Mouse (Mus musculus) lung, embryonic 14.5 days (tissue): ENCODE measurements around the gene Zfp61. TPM values are rescaled to one million over a fixed set of nuclear protein-coding genes. Genes with fewer than 3 reads are reported as not detected.
A peak's percentile ranks its signal among the peaks of the same experiment; 100 is the strongest.

Experiments
- ATAC-seq: fragments of 200-750 bp; cut with Nextera tagmentation; 2 replicates; pipeline ENCODE4 v1.8.0; 2017; ENCODE audit warnings: mild to moderate bottlenecking, moderate TSS enrichment, moderate library complexity; ENCODE audit not compliant: insufficient read depth
- DNase-seq: peaks from one replicate; pipeline ENCODE4 v3.0.0-alpha.2; 2015
- H3K27ac ChIP-seq: fragments of 300-500 bp; sonication (generic); 2 replicates; pipeline ENCODE4 v1.5.1; 2014; ENCODE audit warnings: low read depth, mild to moderate bottlenecking, moderate library complexity
- H3K27me3 ChIP-seq: fragments of 300-500 bp; sonication (generic); 2 replicates; pipeline ENCODE4 v1.6.1; 2014; ENCODE audit warnings: low read length, control low read depth; ENCODE audit not compliant: insufficient read depth
- H3K36me3 ChIP-seq: fragments of 300-500 bp; sonication (generic); 2 replicates; pipeline ENCODE4 v1.6.1; 2014; ENCODE audit warnings: control low read depth; ENCODE audit not compliant: insufficient read depth
- H3K4me1 ChIP-seq: fragments of 300-500 bp; sonication (generic); 2 replicates; pipeline ENCODE4 v1.6.1; 2014; ENCODE audit warnings: antibody characterized with exemption, control low read depth; ENCODE audit not compliant: insufficient read depth
- H3K4me2 ChIP-seq: fragments of 300-500 bp; sonication (generic); 2 replicates; pipeline ENCODE4 v1.6.1; 2014; ENCODE audit warnings: mild to moderate bottlenecking
- H3K4me3 ChIP-seq: fragments of 300-500 bp; sonication (generic); 2 replicates; pipeline ENCODE4 v1.5.1; 2014; ENCODE audit warnings: low read depth, low read length
- H3K9ac ChIP-seq: fragments of 300-500 bp; sonication (generic); 2 replicates; pipeline ENCODE4 v1.6.1; 2014
- H3K9me3 ChIP-seq: fragments of 300-500 bp; sonication (generic); 2 replicates; pipeline ENCODE4 v1.6.1; 2016; ENCODE audit warnings: low read depth, low read length, control low read depth
- CTCF ChIP-seq: IDR thresholded peaks from 2 replicates; pipeline ENCODE4 v1.5.1; 2016; ENCODE audit warnings: antibody characterized with exemption, low read depth
- WGBS: fragments of 180-500 bp; shearing (Covaris S2); extraction: QIAGEN DNeasy Blood & Tissue Kit; methylation state at CpG from one replicate; pipeline ENCODE4 v1.1.7; 2014; 5-methylcytosine and 5-hydroxymethylcytosine counted together
- polyA plus RNA-seq: library from polyadenylated mRNA; unstranded; fragments of >200 nt; fragmentation: Nextera tagmentation; extraction: Ambion mirVana; gene quantifications from 2 replicates; pipeline ENCODE4 v1.2.1, GENCODE M21; 2014

The Zfp61 gene
- 32.1 and 32.4 TPM in 2 replicates for polyA plus RNA-seq

- DNase-seq, result peak; percentile 82
- H3K9ac ChIP-seq, result peak within 1 kb of the TSS; percentile 54
- no peak for TF ChIP-seq CTCF
- peak within 1 kb of the TSS; percentile 91 for H3K4me2 ChIP-seq
- peak within 1 kb of the TSS; percentile 72 for H3K4me3 ChIP-seq
- 1% methylated on average over 13 of the region's 13 CpGs for WGBS
- no peaks in the 10 kb centered on the region for H3K27me3 ChIP-seq
- H3K9me3 ChIP-seq, result no peaks in the 10 kb centered on the region
- peak; percentile 73 for ATAC-seq
- peak within 1 kb of the TSS; percentile 67 for H3K27ac ChIP-seq
- H3K4me1 ChIP-seq, result peaks cover 6% of the 10 kb centered on the region; the same call in 1 of the 2 replicates
- peaks cover 22% of the 10 kb centered on the region for H3K36me3 ChIP-seq
Measured at GRCm38 (mm10) chr7:24300771-24301282, at the start of gene Zfp61. TSS of gene Zfp61 (minus strand) at chr7:24301232.

DNA sequence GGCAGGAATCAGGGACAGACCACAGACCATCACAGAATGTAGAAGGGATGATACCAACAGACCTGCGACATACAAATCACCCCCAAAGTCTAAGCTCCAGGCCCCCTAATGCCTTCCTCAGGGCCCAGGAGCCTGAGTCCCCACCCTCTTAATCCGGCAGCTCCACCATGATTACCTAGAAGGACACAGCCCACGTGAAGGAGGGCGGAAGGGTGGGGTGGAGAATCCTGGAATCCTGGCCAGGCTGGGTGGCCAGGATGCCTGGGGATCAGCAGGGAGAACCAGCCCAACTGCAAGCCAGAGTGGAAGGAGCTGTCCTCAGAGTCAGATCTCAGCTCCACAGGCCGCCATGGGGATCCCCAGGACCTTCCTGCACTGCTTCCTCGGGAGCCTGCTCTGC is 47.9 kb upstream of the Zfp61 start, which contains the start of gene Lypd5:
Gene Lypd5 (plus strand): TSS at position 301 of the 400 bp plus-strand sequence.
- Histone ChIP-seq H3K9me3 (no peaks in the 10 kb centered on the region), H3K9ac (no peak within 1 kb of the TSS), H3K27me3 (no peaks in the 10 kb centered on the region), H3K27ac (no peak within 1 kb of the TSS), H3K4me2 (no peak within 1 kb of the TSS), H3K4me3 (no peak within 1 kb of the TSS), H3K4me1 (no peaks in the 10 kb centered on the region), H3K36me3 (no peaks in the 10 kb centered on the region)
- 39% methylated on average over 6 of the region's 6 CpGs for WGBS
- ATAC-seq (no peak), DNase-seq (no peak)
- no peak for TF ChIP-seq CTCF

- Histone ChIP-seq H3K9ac (no peak overlapping the region), H3K4me1 (no peaks in the 10 kb centered on the region), H3K9me3 (no peaks in the 10 kb centered on the region), H3K36me3 (no peaks in the 10 kb centered on the region), H3K4me2 (no peak overlapping the region), H3K27ac (no peak overlapping the region), H3K27me3 (no peaks in the 10 kb centered on the region), H3K4me3 (no peak overlapping the region)
- TF ChIP-seq CTCF, result no peak
- 66% methylated on average over 5 of the region's 5 CpGs for WGBS
- DNase-seq, result no peak
- ATAC-seq, result no peak
Measured at GRCm38 (mm10) chr7:24346444-24346843, 45.4 kb upstream of the Zfp61 start.

- Histone ChIP-seq H3K4me1 (no peaks in the 10 kb centered on the region), H3K27ac (no peak overlapping the region), H3K4me3 (no peak overlapping the region), H3K9me3 (no peaks in the 10 kb centered on the region), H3K36me3 (no peaks in the 10 kb centered on the region), H3K9ac (no peak overlapping the region), H3K27me3 (no peaks in the 10 kb centered on the region), H3K4me2 (no peak overlapping the region)
- no peak for TF ChIP-seq CTCF
- ATAC-seq (no peak), DNase-seq (no peak)
- 60% methylated on average over 7 of the region's 7 CpGs for WGBS
Measured at GRCm38 (mm10) chr7:24343701-24344272, 42.8 kb upstream of the Zfp61 start.

DNA sequence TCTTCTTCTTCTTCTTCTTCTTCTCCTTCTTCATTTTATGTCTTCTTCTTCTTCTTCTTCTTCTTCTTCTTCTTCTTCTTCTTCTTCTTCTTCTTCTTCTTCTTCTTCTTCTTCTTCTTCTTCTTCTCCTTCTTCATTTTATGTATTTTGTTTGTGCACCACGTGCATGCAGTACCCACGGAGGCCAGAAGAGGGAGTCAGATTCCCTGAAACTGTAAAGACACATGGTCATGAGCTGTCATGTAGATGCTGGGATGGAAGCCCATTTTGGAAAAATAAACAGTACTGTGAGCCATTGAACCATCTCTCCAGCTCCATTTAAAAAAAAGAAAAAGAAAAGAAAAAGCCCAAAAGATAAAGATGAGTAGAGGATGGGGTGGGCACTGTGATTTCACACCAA is 37.2 kb upstream of the Zfp61 start:
- peak; percentile 27; the same call in 1 of the 2 replicates for TF ChIP-seq CTCF
- Histone ChIP-seq H3K36me3 (no peaks in the 10 kb centered on the region), H3K27me3 (peaks cover 7% of the 10 kb centered on the region), H3K9ac (no peak overlapping the region), H3K4me2 (no peak overlapping the region), H3K4me1 (no peaks in the 10 kb centered on the region), H3K4me3 (no peak overlapping the region), H3K9me3 (no peaks in the 10 kb centered on the region), H3K27ac (no peak overlapping the region)
- DNase-seq (no peak), ATAC-seq (no peak)
- 39% methylated on average over 2 of the region's 2 CpGs for WGBS

DNA sequence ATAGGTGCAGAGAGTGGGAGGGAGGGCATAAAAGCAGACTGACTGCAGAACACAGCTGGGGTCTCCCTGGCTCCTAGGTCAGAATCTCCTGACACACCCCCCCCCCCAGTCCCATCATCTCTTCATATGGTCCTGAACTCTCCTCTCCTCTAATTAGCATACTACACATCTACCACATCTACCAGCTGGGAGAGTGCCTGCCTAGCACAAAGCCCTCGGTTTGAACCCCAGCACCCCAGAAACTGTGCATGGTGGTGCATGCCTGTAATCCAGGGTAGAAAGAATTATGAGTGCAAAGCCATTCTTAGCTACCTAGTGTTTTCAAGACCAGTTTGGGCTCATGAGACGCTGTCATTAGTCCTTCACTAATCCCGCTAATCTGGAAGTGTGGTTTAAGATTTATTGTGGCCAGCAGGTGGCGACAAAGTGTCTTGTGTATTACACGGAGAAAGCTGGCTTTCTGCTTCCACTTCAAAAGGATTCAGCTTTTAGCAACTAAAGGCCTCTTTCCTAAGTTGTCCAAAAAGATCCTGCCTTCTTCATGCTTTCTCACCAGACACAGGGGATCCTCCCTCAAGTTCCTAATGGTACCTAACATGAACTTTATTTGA is 34.8 kb upstream of the Zfp61 start:
- peaks cover 10% of the 10 kb centered on the region for H3K27me3 ChIP-seq
- no peaks in the 10 kb centered on the region for H3K4me1 ChIP-seq
- DNase-seq (peak; percentile 91), ATAC-seq (peak; percentile 17; the same call in 1 of the 2 replicates)
- H3K9ac ChIP-seq, result no peak overlapping the region
- peak; percentile 76 for TF ChIP-seq CTCF
- H3K27ac ChIP-seq, result no peak overlapping the region
- H3K4me3 ChIP-seq, result no peak overlapping the region
- H3K9me3 ChIP-seq, result no peaks in the 10 kb centered on the region
- 14% methylated on average over 5 of the region's 5 CpGs for WGBS
- H3K4me2 ChIP-seq, result no peak overlapping the region
- H3K36me3 ChIP-seq, result no peaks in the 10 kb centered on the region

GRCm38 (mm10) chr7:24333304-24333986 is 32.4 kb upstream of the Zfp61 start, which contains the start of gene Tescl:
TSS of gene Tescl (minus strand) at chr7:24333936.
- Histone ChIP-seq H3K27ac (no peak within 1 kb of the TSS), H3K9ac (no peak within 1 kb of the TSS), H3K4me3 (0 out of 2 replicates have a peak within 1 kb of the TSS, but pooled peaks have one; percentile 9), H3K36me3 (no peaks in the 10 kb centered on the region), H3K27me3 (peaks cover 10% of the 10 kb centered on the region), H3K4me1 (no peaks in the 10 kb centered on the region), H3K4me2 (peak within 1 kb of the TSS; percentile 47), H3K9me3 (no peaks in the 10 kb centered on the region)
- TF ChIP-seq CTCF, result no peak
- ATAC-seq (no peak), DNase-seq (peak; percentile 3)
- WGBS, result 34% methylated on average over 49 of the region's 49 CpGs
